Mouse (Mus musculus): Measurements from ENCODE around the gene Map3k11.
"Not testable (repeated sequence)": the region's sequence is repeated elsewhere in the genome, so short reads cannot be mapped to it uniquely, and the experiment has no call there.

Gene Map3k11

DNA sequence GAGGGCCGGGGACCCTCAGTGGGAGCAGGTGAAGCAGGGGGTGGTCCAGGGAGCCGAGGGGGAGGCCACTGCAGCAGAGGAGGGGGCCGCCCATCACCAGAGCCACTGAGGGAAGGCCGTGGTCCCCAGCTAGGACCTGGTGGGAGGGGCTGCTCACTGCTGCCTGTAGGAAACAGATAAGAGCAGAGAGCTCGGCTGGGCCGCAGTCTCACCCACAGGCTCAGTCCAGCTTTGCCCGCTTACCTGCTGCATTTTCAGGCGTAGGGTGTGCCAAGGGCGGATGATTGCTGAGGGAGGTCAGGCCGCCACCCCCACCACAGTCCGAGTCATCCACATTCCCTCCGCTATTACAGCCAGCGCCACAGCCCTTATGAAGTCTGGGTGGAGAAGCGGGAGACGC lies 23.1 kb upstream of the Map3k11 start:
- DNase-seq (ENCODE audit: low spot score in 2 of 2): no peak

DNA sequence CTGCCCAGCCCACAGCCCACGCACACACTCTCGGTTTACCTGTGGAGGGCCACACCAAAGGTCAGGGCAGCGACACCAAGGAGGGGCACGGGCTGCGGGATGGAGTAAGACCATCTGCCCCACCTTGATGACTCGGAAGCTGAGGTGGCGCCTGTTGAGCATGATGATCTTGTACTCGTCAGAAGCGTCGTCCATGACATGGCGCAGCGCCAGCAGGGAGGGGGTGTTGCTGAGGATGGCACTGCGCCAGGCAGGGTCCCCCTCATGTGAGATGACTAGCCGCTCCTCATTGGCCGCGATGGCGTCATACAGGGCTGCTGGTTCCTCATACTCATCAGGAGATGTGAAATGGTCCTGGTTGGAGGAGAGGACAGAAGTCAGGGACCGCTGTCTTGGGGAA lies 22.2 kb upstream of the Map3k11 start:
- no peak for DNase-seq (ENCODE audit: low spot score in 2 of 2)

DNA sequence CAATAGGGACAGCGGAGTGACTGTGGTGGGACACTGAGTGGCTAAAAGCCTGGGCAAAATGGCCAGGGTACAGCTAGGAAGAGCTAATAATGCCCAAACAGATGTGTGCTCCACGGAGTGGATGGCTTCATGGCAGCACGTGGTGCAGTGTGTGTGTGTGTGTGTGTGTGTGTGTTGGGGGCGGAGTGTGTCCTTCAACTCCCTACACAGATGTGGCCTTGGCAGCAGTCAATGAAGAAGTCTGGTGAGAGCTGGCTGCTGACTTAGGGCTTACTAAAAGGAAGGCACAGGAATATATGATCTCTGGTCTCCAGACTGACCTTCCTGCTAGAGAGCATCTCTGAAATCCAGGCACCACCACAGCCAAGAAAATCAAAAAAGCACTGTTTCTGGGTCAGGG lies 20.2 kb upstream of the Map3k11 start:
- DNase-seq (ENCODE audit: low spot score in 2 of 2): no peak

DNA sequence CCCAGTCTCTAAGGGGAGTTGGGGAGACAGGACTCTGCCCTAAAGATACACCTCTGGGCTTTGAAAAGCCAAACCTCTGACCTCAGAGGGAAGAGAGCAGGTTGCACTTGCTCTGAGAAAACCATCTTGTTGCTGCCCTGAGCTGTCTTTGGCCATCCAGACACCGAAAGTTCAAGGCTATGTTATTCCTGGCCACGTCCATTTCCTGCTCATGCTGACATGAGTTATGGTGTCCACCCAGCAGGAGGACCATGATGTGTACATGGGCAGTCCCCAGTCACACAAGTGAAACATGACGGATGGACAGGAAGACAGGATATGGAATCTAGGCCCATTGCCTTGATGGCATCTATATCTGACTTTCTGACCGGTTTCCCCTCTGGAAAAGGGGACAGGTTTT lies 8.1 kb upstream of the Map3k11 start:
- no peak for DNase-seq (ENCODE audit: low spot score in 2 of 2)

DNA sequence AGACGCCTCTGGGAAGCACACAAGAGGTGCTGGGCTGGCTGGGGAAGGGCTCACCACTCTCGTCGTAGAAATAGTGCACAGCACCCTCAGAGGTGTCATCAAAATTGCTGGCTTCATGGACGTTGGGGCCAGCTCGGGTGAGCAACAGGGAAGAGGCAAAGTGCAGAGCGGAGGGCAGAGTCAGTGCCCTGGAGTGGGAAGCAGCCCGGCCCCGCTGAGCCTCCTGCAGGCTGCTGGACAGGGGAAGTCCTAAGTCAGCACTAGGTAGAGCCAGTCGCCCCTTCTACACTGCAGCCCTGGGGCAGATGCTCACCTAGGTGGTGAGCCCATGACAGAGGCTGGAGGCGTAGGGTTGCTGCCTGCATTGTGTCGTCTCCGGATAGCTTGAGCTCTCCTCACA lies 4.3 kb upstream of the Map3k11 start:
- DNase-seq (ENCODE audit: low spot score in 2 of 2): no peak

DNA sequence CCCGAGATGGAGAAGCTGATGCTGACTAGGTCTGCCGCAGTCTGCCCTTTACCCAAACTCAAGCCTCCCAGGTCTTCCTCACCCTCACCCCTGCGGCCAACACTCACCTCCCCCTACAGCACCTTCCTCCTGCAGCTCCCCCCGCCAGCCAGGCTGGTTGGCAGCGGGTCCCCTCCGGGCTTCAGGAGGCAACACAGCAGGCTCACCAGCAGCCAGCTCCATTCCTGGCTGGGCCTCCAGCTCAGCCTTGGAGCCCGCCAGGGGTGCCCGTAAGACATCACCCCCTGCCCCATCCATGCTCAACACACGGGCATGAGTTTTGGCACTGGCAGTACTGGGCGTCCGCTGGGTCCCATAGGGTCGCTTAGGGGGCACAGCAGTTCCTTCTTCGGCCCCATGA lies 3.6 kb upstream of the Map3k11 start:
- DNase-seq (ENCODE audit: low spot score in 2 of 2): no peak

DNA sequence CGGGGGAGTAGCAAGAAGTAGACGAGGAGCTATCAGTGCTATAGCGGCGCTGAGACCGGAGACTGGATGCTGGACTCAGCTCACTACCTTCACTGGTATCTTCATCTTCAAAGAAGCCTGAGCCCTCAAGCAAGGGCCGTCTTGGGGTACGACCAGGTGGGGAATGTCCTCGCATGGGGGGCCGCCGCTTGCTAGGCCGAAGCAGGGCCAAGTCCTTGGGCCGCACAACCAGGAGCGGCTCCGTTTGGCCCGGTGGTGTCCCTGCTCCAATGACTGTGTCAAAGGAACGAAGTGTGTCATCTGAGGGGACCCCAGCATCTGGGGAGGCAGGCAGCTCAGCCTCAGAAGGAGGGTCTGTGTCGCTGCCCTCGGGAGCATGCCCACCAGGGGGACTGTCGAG lies 3.1 kb upstream of the Map3k11 start:
- DNase-seq (ENCODE audit: low spot score in 2 of 2): no peak

DNA sequence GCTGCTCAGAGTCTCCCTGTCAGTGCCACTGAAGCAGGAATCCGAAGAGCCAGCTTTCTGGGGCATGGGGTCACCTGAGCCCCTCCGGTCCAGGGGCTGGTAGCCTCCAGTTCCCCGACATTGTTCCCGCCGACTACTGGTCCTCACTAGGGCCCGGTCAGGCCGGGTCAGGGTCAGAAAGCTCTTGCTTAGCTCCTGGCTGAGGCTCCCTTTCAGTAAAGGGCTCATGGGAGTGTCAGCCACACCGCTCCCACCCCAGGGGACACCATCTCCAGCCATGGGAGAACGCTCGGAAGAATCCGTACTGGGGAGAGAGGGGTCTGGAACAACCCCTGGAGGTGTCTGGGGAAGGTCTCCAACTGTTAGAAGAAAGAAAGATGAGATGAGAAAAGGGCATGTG lies 2.7 kb upstream of the Map3k11 start:
- no peak for DNase-seq (ENCODE audit: low spot score in 2 of 2)

DNA sequence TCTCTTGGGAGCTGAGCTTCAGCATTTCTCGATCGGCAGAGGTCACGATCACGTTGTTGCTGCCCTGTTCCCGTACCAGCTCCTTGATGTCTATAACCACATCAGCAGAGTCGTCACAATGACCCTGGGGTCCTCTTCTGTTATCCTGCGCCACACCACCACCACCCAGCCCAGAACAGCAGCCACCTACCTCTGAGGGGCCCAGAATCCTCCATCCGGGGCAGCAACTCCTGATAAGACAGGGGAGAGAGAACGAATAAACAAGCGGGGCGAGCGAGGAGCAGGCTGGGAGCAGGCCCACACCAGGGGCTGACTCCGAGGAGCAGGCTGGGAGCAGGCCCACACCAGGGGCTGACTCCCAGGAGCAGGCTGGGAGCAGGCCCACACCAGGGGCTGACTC lies 2.1 kb upstream of the Map3k11 start:
- DNase-seq (ENCODE audit: low spot score in 2 of 2): no peak

DNA sequence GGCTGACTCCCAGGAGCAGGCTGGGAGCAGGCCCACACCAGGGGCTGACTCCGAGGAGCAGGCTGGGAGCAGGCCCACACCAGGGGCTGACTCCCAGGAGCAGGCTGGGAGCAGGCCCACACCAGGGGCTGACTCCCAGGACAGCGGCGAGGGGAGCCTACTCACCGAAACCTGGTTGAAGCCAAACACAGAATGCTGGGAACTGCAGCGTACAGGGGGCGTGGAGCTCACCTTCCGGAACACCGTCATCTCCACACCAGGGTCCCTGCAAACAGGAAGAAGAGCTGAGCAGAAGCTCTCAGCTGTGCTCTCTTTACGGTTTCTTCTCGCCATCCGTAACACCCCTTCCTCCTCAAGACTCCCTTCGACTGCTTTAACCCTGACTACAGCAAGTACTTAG lies 1.6 kb upstream of the Map3k11 start:
- DNase-seq (ENCODE audit: low spot score in 2 of 2): not testable (repeated sequence)

DNA sequence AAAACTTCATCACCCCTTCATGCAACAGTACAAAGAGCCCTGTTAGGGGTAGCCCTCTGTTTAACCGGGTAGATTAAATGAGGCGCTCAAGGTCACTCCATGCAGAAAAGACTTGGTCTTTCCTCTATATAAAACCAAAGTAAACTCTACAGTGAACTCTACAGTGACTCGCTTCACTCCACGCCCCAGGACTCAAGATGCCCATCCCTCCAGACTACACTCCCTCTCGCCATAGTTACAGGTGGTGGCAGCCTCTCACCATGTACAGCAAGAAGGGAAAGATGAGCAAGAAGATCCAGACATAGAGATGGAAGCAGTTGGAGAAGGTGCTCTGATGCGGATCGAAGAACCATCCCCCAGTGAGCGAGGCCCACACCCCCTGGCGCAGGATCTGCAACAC lies 804 bp upstream of the Map3k11 start:
- DNase-seq (ENCODE audit: low spot score in 2 of 2): no peak

DNA sequence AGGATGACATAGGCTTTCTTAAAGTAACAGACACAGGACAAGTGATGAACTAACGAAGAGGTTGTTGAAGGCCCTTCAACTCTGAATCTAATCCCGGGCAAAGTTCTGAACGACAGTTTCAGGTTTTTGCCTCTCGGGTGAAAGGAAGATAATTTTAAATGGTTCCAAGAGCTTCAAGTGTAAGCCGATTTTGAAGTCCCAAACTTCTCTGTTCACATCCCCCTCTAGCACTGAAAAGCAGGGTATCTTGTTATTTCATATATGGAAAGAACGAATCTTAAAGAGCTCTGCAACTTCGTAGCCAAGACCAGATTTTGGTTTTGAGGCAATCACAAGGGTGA lies 516 bp downstream of the Map3k11 start:
- no peak for DNase-seq (ENCODE audit: low spot score in 2 of 2)

DNA sequence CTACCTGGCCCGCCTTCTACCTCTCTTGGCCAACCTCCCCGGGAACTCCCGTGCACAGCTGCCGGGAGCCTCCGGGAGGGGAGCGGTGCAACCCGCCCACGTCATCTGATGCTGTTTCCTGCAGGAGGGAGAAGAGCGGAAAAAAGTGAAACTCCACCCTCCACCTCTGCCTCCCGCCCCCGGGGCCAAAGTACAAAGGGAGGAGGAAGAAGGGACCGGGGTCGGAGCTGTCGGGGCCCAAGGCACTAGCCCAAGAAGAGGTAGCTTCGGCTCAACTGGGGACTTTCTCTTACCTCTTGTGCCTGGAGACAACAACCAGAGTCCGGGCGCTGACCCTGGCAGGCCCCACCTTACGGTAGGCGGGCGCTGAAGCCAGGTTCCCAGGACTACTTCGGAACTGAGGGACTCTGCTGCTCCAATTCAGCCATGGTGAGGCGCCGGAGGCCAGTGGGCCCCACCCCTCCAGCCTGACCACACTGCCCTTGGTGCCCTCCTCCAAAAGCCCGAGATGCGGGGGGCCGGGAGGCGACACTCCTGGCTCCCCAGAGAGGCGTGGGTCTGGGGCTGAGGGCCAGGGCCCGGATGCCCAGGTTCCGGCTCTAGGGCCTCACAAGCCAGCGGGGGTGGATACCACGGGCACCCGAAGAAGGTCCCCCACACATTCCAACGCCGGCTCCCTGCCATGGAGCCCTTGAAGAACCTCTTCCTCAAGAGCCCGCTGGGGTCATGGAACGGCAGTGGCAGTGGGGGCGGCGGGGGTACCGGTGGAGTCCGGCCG lies 1.2 kb downstream of the Map3k11 start:
- peak; percentile 70 to 78 for DNase-seq (ENCODE audit: low spot score in 2 of 2)

DNA sequence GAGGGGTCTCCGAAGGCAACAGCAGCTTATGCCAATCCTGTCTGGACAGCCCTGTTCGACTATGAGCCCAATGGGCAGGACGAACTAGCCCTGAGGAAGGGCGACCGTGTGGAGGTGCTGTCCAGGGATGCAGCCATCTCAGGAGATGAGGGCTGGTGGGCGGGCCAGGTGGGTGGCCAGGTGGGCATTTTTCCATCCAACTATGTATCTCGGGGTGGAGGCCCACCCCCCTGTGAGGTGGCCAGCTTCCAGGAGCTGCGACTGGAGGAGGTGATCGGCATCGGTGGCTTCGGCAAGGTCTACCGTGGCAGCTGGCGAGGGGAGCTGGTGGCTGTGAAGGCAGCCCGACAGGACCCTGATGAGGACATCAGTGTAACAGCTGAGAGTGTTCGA lies 1.8 kb downstream of the Map3k11 start:
- no peak for DNase-seq (ENCODE audit: low spot score in 2 of 2)

DNA sequence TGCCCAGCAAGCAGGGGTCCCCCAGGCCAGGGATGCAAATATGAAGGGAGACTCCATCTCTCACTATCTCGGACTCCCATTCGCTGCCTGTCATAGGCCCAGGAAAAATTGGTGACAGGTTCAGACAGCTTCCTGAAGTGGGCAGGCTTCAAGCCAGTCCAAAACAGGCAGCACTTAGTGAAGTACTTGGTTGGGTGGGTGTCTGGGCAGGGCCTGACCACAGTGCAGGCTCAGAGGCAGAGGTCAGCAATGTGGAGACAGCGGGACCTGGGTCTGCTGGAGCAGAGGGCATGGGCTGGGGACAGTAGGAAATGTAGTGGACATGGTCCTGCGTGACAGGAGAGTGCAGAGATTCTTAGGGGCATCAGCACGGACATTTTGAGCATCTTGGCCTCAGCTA lies 3.1 kb downstream of the Map3k11 start:
- no peak for DNase-seq (ENCODE audit: low spot score in 2 of 2)

DNA sequence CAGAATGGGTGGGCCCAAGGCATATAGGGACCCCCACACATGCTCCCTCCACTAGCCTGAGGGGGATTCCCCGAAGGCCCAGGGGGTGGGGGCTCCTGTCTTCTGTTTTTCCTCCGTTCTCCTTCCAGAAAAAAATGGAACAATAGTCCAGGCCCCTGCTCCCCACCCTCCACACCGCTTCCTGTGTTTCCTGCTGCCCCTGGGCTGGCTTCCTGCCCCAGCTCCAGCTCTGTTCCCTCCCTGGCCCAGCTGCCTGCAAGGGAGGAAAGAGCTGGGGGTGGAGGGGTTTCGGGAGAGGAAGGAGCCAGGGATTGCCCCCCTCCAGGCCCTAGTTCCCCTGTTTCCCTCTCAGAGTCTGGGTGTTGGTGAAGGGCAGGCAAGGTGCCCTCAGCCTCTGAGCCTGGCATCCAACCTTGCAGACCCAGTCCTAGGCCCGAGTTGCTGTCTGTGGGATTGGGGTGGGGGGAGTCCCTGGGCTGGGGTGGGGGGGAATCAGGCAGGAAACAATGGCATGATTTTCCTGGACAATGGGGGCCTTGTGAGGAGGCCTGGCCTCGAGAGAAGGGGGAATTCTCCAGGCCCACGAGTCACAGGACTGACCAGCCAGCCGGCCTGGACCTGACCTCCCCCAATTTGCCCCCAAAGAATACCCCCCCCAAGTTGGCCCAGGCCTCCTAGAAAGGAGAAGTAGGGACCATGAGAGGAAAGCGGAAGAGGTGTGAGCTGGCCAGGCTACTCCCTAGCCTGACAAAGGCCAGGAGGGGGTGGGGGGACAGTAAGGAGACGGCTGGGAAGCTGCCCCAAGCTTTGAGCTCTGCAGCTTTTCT lies 3.8 kb downstream of the Map3k11 start:
- no peak for DNase-seq (ENCODE audit: low spot score in 2 of 2)

DNA sequence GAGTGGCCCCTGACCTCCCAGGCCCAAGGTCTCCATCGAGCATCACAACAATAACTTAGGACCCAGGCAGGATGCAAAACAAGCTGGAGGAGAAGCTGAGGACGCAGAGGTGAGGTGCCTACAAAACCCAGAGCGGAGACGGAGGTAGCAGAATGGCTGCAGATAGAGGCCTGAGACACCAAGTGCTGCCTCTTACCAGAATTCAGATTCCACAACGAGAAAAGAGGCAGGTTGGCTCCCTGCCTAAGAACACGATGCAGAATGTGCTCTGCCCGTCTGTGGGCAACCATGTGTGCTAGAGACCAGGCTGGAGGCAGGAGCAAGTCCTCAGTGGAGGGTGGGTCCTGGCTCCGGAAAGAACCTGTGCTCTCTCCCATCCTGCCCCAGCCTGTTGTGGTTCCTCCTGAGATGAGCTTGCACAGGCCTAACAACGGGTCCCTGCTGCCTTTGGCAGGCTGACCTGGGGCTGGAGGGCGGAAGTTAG lies 4.4 kb downstream of the Map3k11 start:
- DNase-seq (ENCODE audit: low spot score in 2 of 2): no peak

DNA sequence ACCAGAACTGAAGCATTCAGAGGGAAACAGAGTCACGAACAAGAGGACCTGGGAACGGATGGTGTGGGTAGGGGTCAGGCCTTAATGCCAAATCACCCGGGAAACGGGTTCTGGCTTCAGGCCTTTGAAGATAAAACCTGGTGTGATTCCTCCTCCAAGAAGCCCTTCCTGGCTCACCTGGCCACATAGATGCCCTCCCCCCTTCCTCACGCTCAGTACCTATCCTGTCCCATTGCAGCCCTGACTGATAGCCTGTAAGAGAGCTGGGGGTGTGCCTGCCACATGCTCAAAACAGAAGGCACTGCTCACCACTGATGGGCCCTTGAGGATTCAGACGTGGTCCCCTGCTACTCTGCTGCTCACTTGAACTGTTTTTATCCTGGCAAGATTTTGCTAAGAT lies 5.3 kb downstream of the Map3k11 start:
- no peak for DNase-seq (ENCODE audit: low spot score in 2 of 2)

DNA sequence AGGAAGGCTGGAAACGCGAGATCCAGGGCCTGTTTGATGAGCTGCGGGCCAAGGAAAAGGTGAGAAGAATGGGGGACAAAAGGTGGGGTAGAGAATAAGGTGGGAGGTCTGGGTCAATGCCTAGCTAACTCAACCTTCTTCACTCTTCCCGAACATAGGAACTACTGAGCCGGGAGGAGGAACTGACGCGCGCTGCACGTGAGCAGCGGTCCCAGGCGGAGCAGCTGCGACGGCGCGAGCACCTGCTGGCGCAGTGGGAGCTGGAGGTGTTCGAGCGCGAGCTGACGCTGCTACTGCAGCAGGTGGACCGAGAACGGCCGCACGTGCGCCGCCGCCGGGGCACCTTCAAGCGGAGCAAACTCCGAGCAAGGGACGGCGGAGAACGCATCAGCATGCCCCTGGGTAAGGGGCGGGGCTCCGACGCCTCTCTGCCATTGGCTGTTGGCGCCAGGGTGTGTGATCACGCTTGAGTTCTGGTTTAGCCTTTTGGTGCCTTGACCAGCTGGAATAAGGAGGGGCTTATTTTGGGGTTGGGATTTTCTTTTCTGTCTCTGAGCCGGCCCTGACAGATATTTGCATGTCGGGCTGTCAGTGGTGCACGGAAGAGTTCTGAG lies 7.4 kb downstream of the Map3k11 start:
- no peak for DNase-seq (ENCODE audit: low spot score in 2 of 2)

DNA sequence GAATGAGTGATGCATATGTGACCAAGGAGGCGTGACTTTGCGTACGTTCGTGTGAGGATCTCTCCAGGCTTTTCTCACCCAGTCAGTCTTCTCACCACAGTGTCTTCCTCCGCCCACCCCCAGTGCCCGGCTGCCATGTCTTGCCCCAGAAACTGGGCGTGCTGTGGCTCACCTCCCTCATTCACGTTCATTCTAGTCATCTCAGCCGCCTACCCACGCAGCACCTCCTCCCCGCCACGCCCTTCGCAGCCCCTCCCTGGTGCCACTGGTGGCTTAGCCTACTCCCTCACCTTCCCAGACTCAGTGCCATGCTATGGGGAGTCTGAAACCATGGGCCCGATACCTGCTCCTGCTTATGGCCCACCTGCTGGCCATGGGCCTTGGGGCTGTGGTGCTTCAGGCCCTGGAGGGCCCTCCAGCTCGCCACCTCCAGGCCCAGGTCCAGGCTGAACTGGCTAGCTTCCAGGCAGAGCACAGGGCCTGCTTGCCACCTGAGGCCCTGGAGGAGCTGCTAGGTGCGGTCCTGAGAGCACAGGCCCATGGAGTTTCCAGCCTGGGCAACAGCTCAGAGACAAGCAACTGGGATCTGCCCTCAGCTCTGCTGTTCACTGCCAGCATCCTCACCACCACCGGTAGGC lies 15.7 kb downstream of the Map3k11 start, which contains the start of gene Kcnk7:
Kcnk7 (plus strand) TSS at position 205 of the 638 bp plus-strand sequence.
- peak in 1 of 2 experiments; percentile 34 for DNase-seq (ENCODE audit: low spot score in 2 of 2)

DNA sequence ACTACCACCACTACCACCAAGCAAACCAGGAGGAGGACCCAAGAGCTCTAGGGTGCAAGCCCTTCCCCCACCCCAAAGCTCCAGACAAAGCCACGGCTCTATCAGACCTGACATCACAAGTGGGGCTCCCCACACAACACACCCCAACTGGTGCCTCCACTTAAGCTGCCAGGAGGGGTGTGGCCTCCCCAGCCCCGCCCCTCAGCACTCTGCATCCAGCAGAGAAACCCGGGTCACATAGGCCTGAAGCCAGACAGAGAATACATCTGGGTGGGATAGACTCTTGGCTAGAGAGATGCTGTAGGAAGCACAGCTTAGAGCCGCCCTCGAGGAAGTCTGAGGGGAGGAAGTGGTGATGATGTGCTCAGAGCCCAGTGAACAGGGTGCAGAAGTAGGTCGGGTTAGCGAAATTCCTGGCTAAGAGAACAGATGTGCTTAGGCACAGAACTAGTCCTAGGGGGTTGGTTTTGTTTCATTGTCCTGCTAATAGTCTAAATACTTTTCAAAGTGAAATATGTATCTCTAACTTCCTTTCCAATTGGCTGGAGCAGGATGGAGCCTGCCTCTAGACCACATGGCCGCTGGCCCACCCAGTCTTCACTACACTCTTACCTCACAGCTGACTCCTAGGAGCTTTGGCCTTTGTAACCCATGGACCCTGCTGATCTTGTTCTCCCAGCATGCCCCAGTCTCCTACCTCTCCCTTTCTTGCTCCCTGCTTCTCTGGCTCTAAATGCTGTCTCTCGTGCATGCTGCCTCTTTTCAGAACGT lies 16.4 kb downstream of the Map3k11 start:
- DNase-seq (ENCODE audit: low spot score in 2 of 2): no peak
